Mouse (Mus musculus) kidney, adult 9 months (tissue): Measurements from ENCODE around the gene Apba3.
"Not testable (repeated sequence)": the region's sequence is repeated elsewhere in the genome, so short reads cannot be mapped to it uniquely, and the experiment has no call there.

Source experiments
- DNase-seq: peaks from one replicate; pipeline ENCODE4 v3.0.0; 2022

Apba3 gene

GRCm38 (mm10) chr10:81266211-81267105 lies at the start of gene Apba3, which contains the start of gene Mrpl54:
Apba3 (plus strand) TSS chr10:81266960.
Mrpl54 (minus strand) TSS chr10:81266934.
- peak; percentile 97 for DNase-seq

GRCm38 (mm10) chr10:81217267-81217666 lies 49.5 kb upstream of the Apba3 start:
- not testable (repeated sequence) for DNase-seq

GRCm38 (mm10) chr10:81217964-81218363 lies 48.8 kb upstream of the Apba3 start:
- DNase-seq: peak; percentile 82

GRCm38 (mm10) chr10:81221402-81222015 lies 45.3 kb upstream of the Apba3 start:
- DNase-seq: no peak

- DNase-seq: not testable (repeated sequence)
Observed at GRCm38 (mm10) chr10:81223731-81224130, 43.0 kb upstream of the Apba3 start.

GRCm38 (mm10) chr10:81229735-81230437 lies 36.9 kb upstream of the Apba3 start:
- no peak for DNase-seq

GRCm38 (mm10) chr10:81230438-81231332 lies 36.1 kb upstream of the Apba3 start, which contains the start of gene Atcay:
Atcay (minus strand) TSS chr10:81230833.
- no peak for DNase-seq

GRCm38 (mm10) chr10:81231436-81231835 lies 35.3 kb upstream of the Apba3 start:
- DNase-seq: no peak

- DNase-seq: peak; percentile 93
Observed at GRCm38 (mm10) chr10:81232580-81233225, 34.1 kb upstream of the Apba3 start, which contains the start of gene Zfr2. Zfr2 (plus strand) TSS chr10:81233155.

- no peak for DNase-seq
Observed at GRCm38 (mm10) chr10:81233226-81233585, 33.6 kb upstream of the Apba3 start.

GRCm38 (mm10) chr10:81234206-81234605 lies 32.6 kb upstream of the Apba3 start:
- DNase-seq: no peak

GRCm38 (mm10) chr10:81236471-81237268 lies 30.1 kb upstream of the Apba3 start:
- no peak for DNase-seq

- DNase-seq: no peak
Observed at GRCm38 (mm10) chr10:81238618-81239017, 28.1 kb upstream of the Apba3 start.

- DNase-seq: peak; percentile 50
Observed at GRCm38 (mm10) chr10:81240876-81241275, 25.9 kb upstream of the Apba3 start.

GRCm38 (mm10) chr10:81242021-81242420 lies 24.7 kb upstream of the Apba3 start:
- DNase-seq: no peak

- no peak for DNase-seq
Observed at GRCm38 (mm10) chr10:81244146-81244545, 22.6 kb upstream of the Apba3 start.

GRCm38 (mm10) chr10:81244595-81244994 lies 22.2 kb upstream of the Apba3 start:
- peak; percentile 79 for DNase-seq

- no peak for DNase-seq
Observed at GRCm38 (mm10) chr10:81245166-81245565, 21.6 kb upstream of the Apba3 start.

- no peak for DNase-seq
Observed at GRCm38 (mm10) chr10:81247804-81248203, 19.0 kb upstream of the Apba3 start.

GRCm38 (mm10) chr10:81249442-81249841 lies 17.3 kb upstream of the Apba3 start:
- DNase-seq: no peak
